Mouse (Mus musculus) granulocyte monocyte progenitor cell, adult 5-6 weeks (primary cell): Measurements from ENCODE around the gene Etv4. TPM values are rescaled to one million over a fixed set of nuclear protein-coding genes. Genes with fewer than 3 reads are reported as not detected.

Experiments used
- ATAC-seq: replicated peaks from 2 replicates; pipeline ENCODE4 v1.8.0; 2016; ENCODE audit warnings: mild to moderate bottlenecking, moderate TSS enrichment, inconsistent platforms; ENCODE audit not compliant: poor library complexity, severe bottlenecking
- total RNA-seq, 2 experiments: library from RNA; stranded (forward) in 1 of 2; stranded (reverse) in 1 of 2; fragments of 200-712, 200-1000 nt in 1 of 2; fragments of >200 nt in 1 of 2; fragmentation: Nextera tagmentation in 1 of 2; gene quantifications; 2 replicates each; pipeline ENCODE4 v1.2.3; 2014 to 2017

Etv4 gene
- total RNA-seq (2014; fragmentation: Nextera tagmentation): not detected in 2 replicates
- not detected in 2 replicates for total RNA-seq (2017)

- ATAC-seq: peak; percentile 87
These were observed at the start of gene Etv4 for GRCm38 (mm10) chr11:101785143-101785851. TSS of gene Etv4 (minus strand) at chr11:101785371.

DNA sequence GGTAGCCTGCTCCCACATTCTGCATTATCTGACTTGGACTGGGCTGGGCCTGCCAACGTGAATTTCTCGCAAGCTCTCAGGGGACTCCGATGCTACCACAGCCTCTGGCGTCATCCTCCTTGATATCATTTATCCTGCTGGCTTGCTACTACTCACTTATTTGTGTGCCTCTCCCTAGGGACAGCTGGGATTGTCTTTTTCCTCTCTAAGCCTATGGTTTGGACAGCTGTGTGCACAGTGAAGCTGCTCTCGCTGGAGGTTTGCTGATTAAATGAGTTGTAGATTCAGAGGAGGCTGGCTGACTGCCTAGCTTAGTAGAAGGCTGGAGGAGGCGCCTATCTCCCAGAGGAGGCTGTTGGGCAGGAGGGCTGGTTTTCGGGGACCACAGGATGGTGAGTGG is 46.8 kb upstream of the Etv4 start:
- ATAC-seq: no peak

- no peak for ATAC-seq
These were observed 45.4 kb upstream of the Etv4 start for GRCm38 (mm10) chr11:101830616-101831015.

DNA sequence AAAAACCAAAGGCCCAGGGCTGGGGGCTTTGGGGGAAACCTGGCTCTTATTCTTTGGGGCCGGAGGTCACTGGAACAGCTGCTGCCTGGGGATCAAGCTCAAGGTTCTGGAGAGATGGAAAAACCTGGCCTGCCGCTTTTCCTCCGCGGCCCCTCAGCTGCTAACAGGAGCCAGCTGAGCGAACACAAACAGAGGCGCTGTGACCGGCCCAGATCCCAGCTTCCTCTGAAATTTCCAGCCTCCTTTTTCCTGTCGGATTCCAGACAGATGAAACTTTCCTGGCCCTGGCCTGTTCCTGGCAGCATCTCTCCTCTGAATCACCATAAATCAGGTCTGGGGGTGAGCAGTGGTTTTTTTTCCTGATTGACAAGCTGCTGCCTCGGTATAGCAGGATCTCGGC is 44.9 kb upstream of the Etv4 start:
- no peak for ATAC-seq

DNA sequence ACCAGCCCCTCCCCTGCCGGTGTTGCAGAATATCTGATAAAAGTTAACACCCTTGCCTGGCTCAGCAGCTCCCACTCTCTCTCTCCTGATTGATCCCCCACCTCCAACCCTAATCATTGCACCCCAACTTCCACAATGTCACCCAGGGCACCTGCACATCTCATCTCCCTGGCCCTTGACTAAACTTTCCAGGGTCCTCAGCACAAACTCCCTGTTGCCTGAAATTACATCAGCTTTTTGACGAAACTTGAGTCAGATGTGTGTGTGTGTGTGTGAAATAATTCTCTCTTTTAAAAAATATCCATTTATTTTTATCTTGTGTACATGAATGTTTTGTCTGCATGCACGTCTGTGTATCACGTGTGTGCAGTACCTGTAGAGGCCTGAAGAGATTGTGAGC is 43.5 kb upstream of the Etv4 start:
- no peak for ATAC-seq

DNA sequence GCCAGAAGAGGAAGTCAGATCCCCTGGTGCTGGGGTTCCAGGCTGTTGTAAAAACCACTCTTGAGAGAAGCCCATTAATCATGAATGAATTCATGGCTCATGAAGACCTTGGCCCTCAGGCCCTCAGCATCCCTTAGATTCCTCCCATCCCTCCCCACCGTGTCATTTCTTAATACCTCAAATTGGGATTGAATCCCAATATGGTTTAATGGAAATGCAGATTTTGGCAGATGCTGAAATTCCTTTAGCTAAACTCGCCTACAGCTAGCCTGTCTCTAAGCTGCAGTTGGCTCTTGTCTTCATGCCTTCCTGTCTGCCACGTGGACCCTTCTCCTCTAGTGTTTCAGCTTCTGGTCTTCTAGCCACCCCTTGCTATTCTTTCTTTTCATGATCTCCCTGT is 38.0 kb upstream of the Etv4 start:
- no peak for ATAC-seq

DNA sequence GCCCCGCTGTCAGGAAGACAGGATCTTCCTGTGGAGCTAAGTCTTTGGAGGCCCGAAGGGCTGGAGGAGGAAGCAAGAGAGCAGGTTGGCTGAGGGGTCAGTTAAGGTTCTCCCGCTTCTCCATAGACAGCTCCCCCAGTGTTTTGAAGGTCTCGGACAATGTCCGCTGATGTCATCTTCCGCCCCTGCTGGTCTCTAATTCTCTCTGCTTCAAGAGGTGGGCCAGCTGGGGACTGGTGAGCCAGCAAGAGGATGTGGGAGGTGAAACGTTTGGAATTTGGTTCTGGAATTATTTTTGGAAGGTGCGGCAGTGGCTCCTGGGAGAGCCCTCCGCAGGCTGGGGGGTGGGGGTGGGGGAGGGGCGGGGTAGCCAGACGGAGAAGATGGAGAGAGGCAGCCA is 35.7 kb upstream of the Etv4 start:
- no peak for ATAC-seq

DNA sequence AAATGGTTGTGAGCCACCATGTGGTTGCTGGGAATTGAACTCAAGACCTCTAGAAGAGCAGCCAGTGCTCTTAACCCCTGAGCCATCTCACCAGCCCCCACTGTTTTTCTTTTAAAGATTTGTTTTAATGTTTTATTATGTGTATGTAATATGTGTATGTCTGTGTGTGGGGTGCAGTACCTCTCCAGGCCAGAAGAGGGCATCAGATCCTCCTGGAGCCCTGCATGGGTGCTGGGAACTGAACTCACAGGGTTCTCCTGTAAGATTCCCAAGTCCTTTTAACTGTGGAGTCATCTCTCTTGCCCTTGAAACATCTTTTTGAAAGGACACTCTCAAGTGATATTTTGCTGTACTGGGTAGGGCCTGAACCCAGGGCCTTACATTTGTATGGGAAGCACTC is 34.7 kb upstream of the Etv4 start:
- ATAC-seq: no peak

DNA sequence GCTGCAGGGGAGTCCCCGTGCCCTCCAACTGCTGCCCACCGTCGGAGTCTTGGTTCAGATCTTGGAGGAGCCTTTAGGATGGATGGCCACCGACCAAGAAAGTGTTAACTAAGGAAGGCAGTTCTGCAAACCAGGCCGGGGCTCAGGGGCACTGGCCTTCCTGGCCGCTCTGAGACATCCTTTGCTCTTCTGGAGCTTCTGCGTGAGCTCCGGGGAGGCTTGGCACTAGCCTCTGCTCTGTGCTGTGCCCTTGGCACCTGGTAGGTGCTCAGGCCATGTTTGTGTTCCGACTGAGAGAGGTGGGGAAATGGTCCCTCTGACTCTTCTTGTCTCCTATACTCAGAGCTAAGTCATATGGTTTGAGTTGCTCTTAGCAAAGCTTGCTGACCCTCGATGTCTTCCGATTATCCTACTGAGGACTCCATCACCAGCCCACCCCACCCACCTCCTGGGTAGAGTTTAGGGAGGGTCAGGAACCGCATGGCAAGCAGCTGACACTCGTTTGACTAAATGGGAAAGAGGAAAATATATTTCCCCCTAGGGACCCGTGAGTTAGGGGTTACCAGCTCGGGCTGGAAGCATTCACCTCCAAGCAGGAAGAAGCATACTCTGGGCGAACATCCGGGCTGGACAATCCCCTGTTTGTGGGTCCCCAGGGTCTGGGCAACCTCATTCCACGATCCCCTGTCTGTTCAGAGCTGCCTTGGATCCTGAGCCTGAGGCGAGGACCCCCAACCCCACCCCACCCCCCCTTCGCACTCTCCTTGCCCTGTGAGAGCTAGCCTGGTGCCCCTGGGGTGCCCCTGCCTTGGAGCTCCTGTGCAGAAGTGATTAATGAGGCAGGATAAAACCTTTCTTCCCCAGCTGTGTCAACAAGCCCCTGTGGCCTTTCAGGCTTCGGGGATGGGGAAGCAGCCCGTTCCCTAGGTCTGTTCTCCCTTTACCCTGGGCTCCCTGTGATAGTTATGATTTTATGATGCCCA is 30.2 kb upstream of the Etv4 start:
- ATAC-seq: no peak; the same call in 1 of the 2 replicates

DNA sequence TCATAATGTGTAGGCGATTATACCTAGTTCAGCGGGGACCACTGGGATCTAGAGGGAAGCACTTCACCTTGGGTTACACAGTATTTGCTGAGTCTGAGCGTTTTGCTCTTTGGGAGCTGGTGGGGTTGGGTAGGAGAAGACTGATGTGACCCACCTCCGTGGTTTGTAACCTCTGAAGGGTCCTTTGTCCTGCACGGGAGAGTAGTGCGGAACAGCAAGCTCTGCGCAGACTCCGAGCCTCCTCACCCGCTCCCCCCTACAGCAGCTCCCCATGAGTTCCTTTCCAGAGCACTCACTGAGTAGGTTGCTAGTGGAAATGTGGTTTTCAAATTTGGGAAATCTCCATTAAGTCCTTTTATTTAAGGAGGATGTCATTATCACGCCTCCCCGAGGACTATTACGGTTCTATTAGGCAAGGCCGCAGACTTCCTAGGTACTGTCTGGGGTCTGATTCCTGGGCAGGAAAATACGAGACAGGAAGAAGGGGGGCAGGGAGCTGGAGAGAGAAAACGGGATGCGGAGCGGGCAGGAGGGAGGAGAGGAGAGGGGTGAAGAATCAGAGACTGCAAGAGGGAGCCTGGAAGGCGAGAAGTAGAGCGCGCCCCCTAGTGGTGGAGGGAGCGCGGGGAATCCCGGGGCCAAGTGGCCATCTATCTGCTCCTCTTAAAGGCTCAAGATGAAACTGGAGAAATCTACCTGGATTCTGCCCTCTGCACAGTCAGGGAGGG is 29.4 kb upstream of the Etv4 start:
- ATAC-seq: peak; percentile 58

- ATAC-seq: peak; percentile 73
These were observed 28.1 kb upstream of the Etv4 start for GRCm38 (mm10) chr11:101813259-101813658.

DNA sequence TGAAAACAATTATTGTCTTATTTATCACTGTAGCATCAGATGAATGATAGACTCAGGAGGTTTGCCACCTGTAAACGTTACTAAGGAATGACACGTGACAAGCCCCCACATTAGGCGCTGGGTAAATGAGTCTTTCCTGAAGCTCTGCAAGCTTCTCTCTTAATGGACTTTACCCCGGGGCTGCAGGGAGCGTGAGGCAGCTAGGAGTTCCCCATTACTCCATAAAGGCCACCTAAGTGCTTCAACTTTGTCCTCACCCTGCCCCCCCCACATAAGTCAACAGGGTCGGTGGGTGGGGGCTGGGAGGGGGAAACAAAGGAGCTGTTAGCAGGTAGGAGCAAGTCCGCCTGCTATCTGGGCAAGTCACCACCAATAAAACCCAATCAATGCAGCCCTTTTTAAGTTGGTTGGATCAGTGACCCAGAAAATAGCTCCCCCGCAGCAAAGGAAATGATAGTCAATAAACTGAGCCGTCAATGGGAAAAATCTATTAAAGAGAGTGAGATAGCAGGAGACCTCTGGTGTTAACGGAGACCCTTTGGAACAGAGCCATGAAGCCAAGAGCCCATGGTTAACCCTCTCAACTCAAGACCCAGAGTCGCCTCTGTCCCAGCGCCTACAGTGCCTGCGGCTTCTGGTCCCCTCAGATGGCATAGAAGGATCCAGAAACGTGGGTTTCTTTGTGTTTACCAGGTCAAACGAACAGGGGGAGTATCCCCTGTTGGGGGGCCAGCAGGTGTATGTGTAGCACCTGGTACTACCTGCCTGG is 24.1 kb upstream of the Etv4 start:
- ATAC-seq: no peak

GRCm38 (mm10) chr11:101807266-101807665 is 22.1 kb upstream of the Etv4 start:
- no peak for ATAC-seq

- ATAC-seq: no peak
These were observed 21.6 kb upstream of the Etv4 start for GRCm38 (mm10) chr11:101806741-101807140.

- ATAC-seq: no peak
These were observed 20.0 kb upstream of the Etv4 start for GRCm38 (mm10) chr11:101805113-101805704.

- no peak for ATAC-seq
These were observed 16.2 kb upstream of the Etv4 start for GRCm38 (mm10) chr11:101801386-101801785.

DNA sequence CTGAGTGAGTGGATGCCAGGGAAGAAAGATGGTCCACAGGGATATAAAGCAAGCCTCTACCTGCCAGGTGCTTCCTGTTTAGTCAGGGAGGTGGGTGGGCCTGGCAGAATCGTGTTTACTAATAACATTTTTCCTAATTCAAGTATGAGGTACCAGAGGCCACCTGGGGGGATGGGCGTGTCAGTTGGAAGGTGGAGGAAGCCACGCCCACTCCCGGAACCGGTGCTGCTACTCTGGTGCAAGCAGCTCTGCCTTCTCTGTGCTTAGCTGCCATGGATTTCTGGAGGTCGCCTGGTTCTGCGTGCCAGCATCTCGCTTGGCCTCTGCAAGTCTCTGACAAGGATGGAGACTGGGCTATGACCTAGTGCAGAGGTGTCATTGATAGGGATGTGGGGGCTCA is 12.9 kb upstream of the Etv4 start:
- no peak for ATAC-seq

DNA sequence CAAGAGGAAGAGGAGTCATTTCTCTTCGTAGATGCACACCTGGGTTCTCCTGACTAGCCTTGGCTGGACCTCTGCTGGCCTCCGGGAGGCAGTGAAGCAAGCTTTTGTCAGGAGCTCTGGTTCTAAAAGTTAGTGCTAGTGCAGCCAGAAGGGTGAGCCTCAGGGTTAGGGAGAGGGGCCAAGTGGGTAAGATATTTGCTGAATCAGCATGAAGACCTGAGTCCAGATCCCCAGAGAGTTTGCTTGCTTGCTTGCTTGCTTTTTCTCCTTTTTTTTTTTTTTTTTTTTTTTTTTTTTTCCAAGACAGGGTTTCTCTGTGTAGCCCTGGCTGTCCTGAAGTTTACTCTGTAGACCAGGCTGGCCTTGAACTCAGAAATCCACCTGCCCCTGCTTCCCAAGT is 12.2 kb upstream of the Etv4 start:
- no peak for ATAC-seq

GRCm38 (mm10) chr11:101790811-101791526 is 5.8 kb upstream of the Etv4 start:
- ATAC-seq: no peak
